In the genomic region with DNA sequence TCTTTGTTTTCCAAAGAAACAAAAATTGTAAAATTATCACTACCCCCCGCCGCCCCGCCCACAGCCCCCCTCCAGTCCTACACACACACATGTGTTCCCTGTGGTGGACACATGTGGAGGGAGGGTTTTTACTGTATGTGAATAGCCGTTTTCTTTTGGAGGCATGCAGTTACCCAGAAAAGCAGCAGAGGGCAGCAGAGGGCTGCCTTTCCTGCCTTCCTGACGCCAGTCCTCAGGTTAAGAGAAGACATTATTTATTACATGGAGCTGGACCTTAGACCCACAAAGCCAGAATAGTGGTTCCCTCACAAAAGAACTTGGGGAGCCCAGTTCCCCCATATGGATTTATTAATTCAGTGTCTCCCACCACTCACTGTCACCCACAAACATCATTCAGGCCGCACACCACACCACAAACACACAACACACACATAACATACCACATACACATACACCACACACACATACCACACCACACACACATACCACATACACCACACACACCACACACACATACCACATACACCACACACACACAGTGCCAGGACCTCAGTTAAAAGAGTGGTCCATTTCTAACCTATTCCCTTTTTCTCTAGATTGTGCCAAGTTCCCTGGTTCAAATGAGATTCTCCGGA, we compare ENCODE assay signal across 9 mouse cellular contexts. TPM values are rescaled to one million over a fixed set of nuclear protein-coding genes. Genes with fewer than 3 reads are reported as not detected.
A peak's percentile ranks its signal among the peaks of the same experiment; 100 is the strongest.
DNase-seq lines count a peak whose midpoint lies in the region; ATAC-seq and TF ChIP-seq lines count a peak whose summit lies in the region.
"Had no signal": no experiment of that assay in that cellular context is flagged by ENCODE, and none has a peak within 500 bp of the region (broad histone marks: within the 10 kb centered on the region; RNA-seq: fewer than 3 reads in every experiment).

No protein-coding gene starts in this region.

- H3K27me3 ChIP-seq in embryonic facial prominence, embryonic 15.5 days, result peaks cover 4% of the 10 kb centered on the region; the same call in 1 of the 2 replicates
- 0 out of 2 replicates have a peak, but pooled peaks cover 4% of the 10 kb centered on the region for H3K27me3 ChIP-seq in heart, embryonic 10.5 days (ENCODE audit: insufficient read depth, poor library complexity, severe bottlenecking)
- no peaks in the 10 kb centered on the region for H3K27me3 ChIP-seq in kidney, postnatal 0 days (ENCODE audit: insufficient read depth, low read length)
- H3K27me3 ChIP-seq in liver, embryonic 11.5 days (replicated peaks; ENCODE audit: control insufficient read depth, insufficient read depth, low read length), result no peaks in the 10 kb centered on the region; the same call in 1 of the 2 replicates
- no peaks in the 10 kb centered on the region for H3K27me3 ChIP-seq in stomach, embryonic 14.5 days (ENCODE audit: control insufficient read depth, insufficient read depth, low read length)

- peaks cover 1% of the 10 kb centered on the region for H3K4me1 ChIP-seq in bone marrow, adult 2 months (ENCODE audit: control insufficient read depth, insufficient read depth, low read length)
- no peaks in the 10 kb centered on the region for H3K4me1 ChIP-seq in embryonic facial prominence, embryonic 15.5 days
- 0 out of 2 replicates have a peak, but pooled peaks cover 4% of the 10 kb centered on the region for H3K4me1 ChIP-seq in heart, embryonic 10.5 days
- no peaks in the 10 kb centered on the region for H3K4me1 ChIP-seq in kidney, postnatal 0 days (replicated peaks; ENCODE audit: insufficient read depth, low read length)
- H3K4me1 ChIP-seq in liver, embryonic 11.5 days (replicated peaks; ENCODE audit: control insufficient read depth, insufficient read depth, low read length), result peaks cover 6% of the 10 kb centered on the region; the same call in 1 of the 2 replicates
- no peaks in the 10 kb centered on the region for H3K4me1 ChIP-seq in stomach, embryonic 14.5 days (ENCODE audit: control insufficient read depth, insufficient read depth, low read length)

- no peak overlapping the region for H3K9ac ChIP-seq in embryonic facial prominence, embryonic 15.5 days
- no peak overlapping the region for H3K9ac ChIP-seq in kidney, postnatal 0 days (ENCODE audit: low read depth, low read length)
- no peak overlapping the region for H3K9ac ChIP-seq in liver, embryonic 11.5 days (ENCODE audit: low read depth, low read length)
- H3K9ac ChIP-seq in stomach, embryonic 14.5 days (replicated peaks; ENCODE audit: low read depth, low read length), result no peak overlapping the region

- H3K27ac ChIP-seq in bone marrow, adult 2 months (ENCODE audit: control insufficient read depth, insufficient read depth, low read depth, low read length, poor library complexity), result no peak overlapping the region
- no peak overlapping the region for H3K27ac ChIP-seq in embryonic facial prominence, embryonic 15.5 days (replicated peaks)
- H3K27ac ChIP-seq in heart, embryonic 10.5 days, result no peak overlapping the region
- H3K27ac ChIP-seq in kidney, postnatal 0 days, result no peak overlapping the region
- H3K27ac ChIP-seq in liver, embryonic 11.5 days (ENCODE audit: low read depth, low read length), result no peak overlapping the region
- H3K27ac ChIP-seq in stomach, embryonic 14.5 days (ENCODE audit: low read length), result no peak overlapping the region

- WGBS in bone marrow, adult 2 months, result 13% methylated on average over 7 of the region's 7 CpGs
- WGBS in embryonic facial prominence, embryonic 15.5 days, result 19% methylated on average over 7 of the region's 7 CpGs
- 22% methylated on average over 7 of the region's 7 CpGs for WGBS in heart, embryonic 10.5 days
- 22% methylated on average over 7 of the region's 7 CpGs for WGBS in kidney, postnatal 0 days
- 16% methylated on average over 7 of the region's 7 CpGs for WGBS in liver, embryonic 11.5 days
- WGBS in stomach, embryonic 14.5 days, result 25% methylated on average over 7 of the region's 7 CpGs

- H3K36me3 ChIP-seq in embryonic facial prominence, embryonic 15.5 days, result no peaks in the 10 kb centered on the region
- no peaks in the 10 kb centered on the region for H3K36me3 ChIP-seq in heart, embryonic 10.5 days
- H3K36me3 ChIP-seq in kidney, postnatal 0 days (ENCODE audit: insufficient read depth, low read length), result no peaks in the 10 kb centered on the region
- H3K36me3 ChIP-seq in liver, embryonic 11.5 days (ENCODE audit: control insufficient read depth, insufficient read depth, low read length), result no peaks in the 10 kb centered on the region
- no peaks in the 10 kb centered on the region for H3K36me3 ChIP-seq in stomach, embryonic 14.5 days (ENCODE audit: control insufficient read depth, insufficient read depth, low read length)

- H3K4me2 ChIP-seq in embryonic facial prominence, embryonic 15.5 days (replicated peaks), result no peak overlapping the region
- no peak overlapping the region for H3K4me2 ChIP-seq in kidney, postnatal 0 days (ENCODE audit: low read length)
- H3K4me2 ChIP-seq in liver, embryonic 11.5 days, result no peak overlapping the region
- no peak overlapping the region for H3K4me2 ChIP-seq in stomach, embryonic 14.5 days (replicated peaks; ENCODE audit: low read depth, low read length)

- H3K4me3 ChIP-seq in bone marrow, adult 2 months (replicated peaks; ENCODE audit: control insufficient read depth, low read depth, low read length), result no peak overlapping the region
- H3K4me3 ChIP-seq in embryonic facial prominence, embryonic 15.5 days (replicated peaks), result no peak overlapping the region
- no peak overlapping the region for H3K4me3 ChIP-seq in heart, embryonic 10.5 days
- no peak overlapping the region for H3K4me3 ChIP-seq in kidney, postnatal 0 days (replicated peaks; ENCODE audit: low read depth, low read length)
- H3K4me3 ChIP-seq in liver, embryonic 11.5 days (ENCODE audit: low read depth, low read length), result no peak overlapping the region
- no peak overlapping the region for H3K4me3 ChIP-seq in stomach, embryonic 14.5 days (ENCODE audit: low read depth, low read length)
- H3K4me3 ChIP-seq: erythroblast, embryonic 14.5 days had no signal

- no peaks in the 10 kb centered on the region for H3K9me3 ChIP-seq in embryonic facial prominence, embryonic 15.5 days (replicated peaks)
- no peaks in the 10 kb centered on the region for H3K9me3 ChIP-seq in heart, embryonic 10.5 days
- no peaks in the 10 kb centered on the region for H3K9me3 ChIP-seq in kidney, postnatal 0 days (replicated peaks; ENCODE audit: low read length)
- no peaks in the 10 kb centered on the region for H3K9me3 ChIP-seq in liver, embryonic 11.5 days (ENCODE audit: control insufficient read depth, low read length)
- H3K9me3 ChIP-seq in stomach, embryonic 14.5 days (ENCODE audit: control insufficient read depth, low read depth, low read length), result no peaks in the 10 kb centered on the region

- 0 out of 2 replicates have a peak, but pooled peaks have one; percentile 60 for ATAC-seq in embryonic facial prominence, embryonic 15.5 days (ENCODE audit: insufficient number of reproducible peaks, low FRiP score, low TSS enrichment, low read depth)
- ATAC-seq in kidney, postnatal 0 days (replicated peaks; ENCODE audit: low FRiP score, low read depth), result peak; percentile 59
- peak; percentile 63 for ATAC-seq in liver, embryonic 11.5 days (replicated peaks; ENCODE audit: low FRiP score)
- peak; percentile 33; the same call in 1 of the 2 replicates for ATAC-seq in stomach, embryonic 14.5 days (ENCODE audit: insufficient number of reproducible peaks, insufficient read depth, low FRiP score, low read depth)

- TF ChIP-seq CTCF in bone marrow, adult 2 months (IDR thresholded peaks at IDR 0.05; ENCODE audit: control insufficient read depth, insufficient read depth, low read length), result peak; percentile 94
- TF ChIP-seq CTCF in kidney, postnatal 0 days (IDR thresholded peaks at IDR 0.05; ENCODE audit: low read depth), result peak; percentile 88

- TF ChIP-seq POLR2A in bone marrow, adult 2 months (IDR thresholded peaks at IDR 0.05; ENCODE audit: borderline replicate concordance, control insufficient read depth, low read depth, low read length), result no peak

- DNase-seq in CD4-positive helper T cell, adult 2 months (ENCODE audit: low read depth, low spot score), result peak; percentile 79
- DNase-seq in heart, embryonic 10.5 days (ENCODE audit: low spot score), result peak; percentile 86
- DNase-seq in kidney, postnatal 0 days (ENCODE audit: low spot score), result peak; percentile 79
- peak; percentile 64 for DNase-seq in liver, embryonic 11.5 days (ENCODE audit: low spot score)
- DNase-seq in neural tube, embryonic 10.5 days (ENCODE audit: extremely low spot score, low spot score), result peak; percentile 83

RNA-seq across cellular contexts. Expression of gene Efcab14, which starts 5.8 kb away (rescaled TPM):
- 6.1 and 7.0 TPM in 2 replicates for polyA plus RNA-seq in bone marrow, adult 2 months (2011; ENCODE audit: insufficient read depth, insufficient read length, low replicate concordance, missing spikeins)
- polyA plus RNA-seq in embryonic facial prominence, embryonic 15.5 days (2015; fragmentation: Nextera tagmentation; extraction: Ambion mirVana), result 41.1 and 45.7 TPM in 2 replicates
- polyA plus RNA-seq in heart, embryonic 10.5 days (2016; fragmentation: Nextera tagmentation; extraction: Ambion mirVana), result 33.2 and 34.4 TPM in 2 replicates
- polyA plus RNA-seq in kidney, postnatal 0 days (2015; fragmentation: Nextera tagmentation; extraction: Ambion mirVana), result 28.9 and 30.4 TPM in 2 replicates
- polyA plus RNA-seq in liver, embryonic 11.5 days (2014; fragmentation: Nextera tagmentation; extraction: Ambion mirVana), result 34.9 and 38.7 TPM in 2 replicates
- polyA plus RNA-seq in stomach, embryonic 14.5 days (2014; fragmentation: Nextera tagmentation; extraction: Ambion mirVana), result 54.2 and 55.7 TPM in 2 replicates

RNA-seq across cellular contexts. Expression of gene Tex38, which starts 49.1 kb away (rescaled TPM):
- not detected in 2 replicates for polyA plus RNA-seq in bone marrow, adult 2 months (2011; ENCODE audit: insufficient read depth, insufficient read length, low replicate concordance, missing spikeins)
- polyA plus RNA-seq in embryonic facial prominence, embryonic 15.5 days (2015; fragmentation: Nextera tagmentation; extraction: Ambion mirVana), result 0.35 TPM in 2 replicates
- 0.55 and 0.62 TPM in 2 replicates for polyA plus RNA-seq in heart, embryonic 10.5 days (2016; fragmentation: Nextera tagmentation; extraction: Ambion mirVana)
- polyA plus RNA-seq in kidney, postnatal 0 days (2015; fragmentation: Nextera tagmentation; extraction: Ambion mirVana), result 0.59 and 0.64 TPM in 2 replicates
- polyA plus RNA-seq in liver, embryonic 11.5 days (2014; fragmentation: Nextera tagmentation; extraction: Ambion mirVana), result 0.22 TPM in 1 of 2 replicates, not detected in the other
- polyA plus RNA-seq in stomach, embryonic 14.5 days (2014; fragmentation: Nextera tagmentation; extraction: Ambion mirVana), result 0.65 and 1.1 TPM in 2 replicates
- polyA plus RNA-seq: erythroblast, embryonic 14.5 days had no signal

RNA-seq across cellular contexts. Expression of gene Atpaf1, which starts 52.9 kb away (rescaled TPM):
- polyA plus RNA-seq in bone marrow, adult 2 months (2011; ENCODE audit: insufficient read depth, insufficient read length, low replicate concordance, missing spikeins), result 6.4 and 9.2 TPM in 2 replicates
- 49.6 and 51.1 TPM in 2 replicates for polyA plus RNA-seq in embryonic facial prominence, embryonic 15.5 days (2015; fragmentation: Nextera tagmentation; extraction: Ambion mirVana)
- 60.0 and 67.2 TPM in 2 replicates for polyA plus RNA-seq in heart, embryonic 10.5 days (2016; fragmentation: Nextera tagmentation; extraction: Ambion mirVana)
- 61.6 and 62.1 TPM in 2 replicates for polyA plus RNA-seq in kidney, postnatal 0 days (2015; fragmentation: Nextera tagmentation; extraction: Ambion mirVana)
- 42.1 and 48.7 TPM in 2 replicates for polyA plus RNA-seq in liver, embryonic 11.5 days (2014; fragmentation: Nextera tagmentation; extraction: Ambion mirVana)
- polyA plus RNA-seq in stomach, embryonic 14.5 days (2014; fragmentation: Nextera tagmentation; extraction: Ambion mirVana), result 48.1 and 65.1 TPM in 2 replicates
